Mouse (Mus musculus): Measurements from ENCODE around the gene Sox14. TPM values are rescaled to one million over a fixed set of nuclear protein-coding genes. Genes with fewer than 3 reads are reported as not detected.

Sox14 gene
- polyA plus RNA-seq, 1 experiment from 2014 or later = not detected

- WGBS = 87% methylated on average over 2 of the region's 2 CpGs
Observed at GRCm38 (mm10) chr9:99854486-99854885, 21.5 kb downstream of the Sox14 start.

GRCm38 (mm10) chr9:99853356-99853755, 22.6 kb downstream of the Sox14 start:
- no peaks in the 10 kb centered on the region for H3K36me3 ChIP-seq (ENCODE audit: control insufficient read depth, insufficient read depth, low read length)
- no peak overlapping the region for H3K4me3 ChIP-seq (ENCODE audit: low read length)
- H3K27ac ChIP-seq (ENCODE audit: low read length) = no peak overlapping the region
- H3K9me3 ChIP-seq (ENCODE audit: control insufficient read depth, low read length) = no peaks in the 10 kb centered on the region
- 56% methylated on average over 11 of the region's 11 CpGs for WGBS
- H3K4me1 ChIP-seq (ENCODE audit: control insufficient read depth, insufficient read depth, low read length) = no peaks in the 10 kb centered on the region
- H3K27me3 ChIP-seq (replicated peaks; ENCODE audit: control insufficient read depth, insufficient read depth, low read length) = no peaks in the 10 kb centered on the region
- ATAC-seq = no peak
- no peak overlapping the region for H3K9ac ChIP-seq (ENCODE audit: low read depth, low read length)
- no peak overlapping the region for H3K4me2 ChIP-seq (ENCODE audit: low read depth, low read length)

More at GRCm38 (mm10) chr9:99854486-99854885, 21.5 kb downstream of the Sox14 start:
- H3K4me1 ChIP-seq (ENCODE audit: control insufficient read depth, insufficient read depth, low read length) = no peaks in the 10 kb centered on the region
- no peaks in the 10 kb centered on the region for H3K9me3 ChIP-seq (ENCODE audit: control insufficient read depth, low read length)
- no peak overlapping the region for H3K4me3 ChIP-seq (ENCODE audit: low read length)
- H3K27ac ChIP-seq (ENCODE audit: low read length) = no peak overlapping the region
- H3K9ac ChIP-seq (ENCODE audit: low read depth, low read length) = no peak overlapping the region
- no peak for ATAC-seq
- no peaks in the 10 kb centered on the region for H3K36me3 ChIP-seq (ENCODE audit: control insufficient read depth, insufficient read depth, low read length)
- H3K4me2 ChIP-seq (ENCODE audit: low read depth, low read length) = no peak overlapping the region
- 0 out of 2 replicates have a peak, but pooled peaks cover under 1% of the 10 kb centered on the region for H3K27me3 ChIP-seq (replicated peaks; ENCODE audit: control insufficient read depth, insufficient read depth, low read length)

GRCm38 (mm10) chr9:99850354-99850753, 25.6 kb downstream of the Sox14 start:
- Histone ChIP-seq H3K36me3 (ENCODE audit: control insufficient read depth, insufficient read depth, low read length) (no peaks in the 10 kb centered on the region), H3K4me1 (ENCODE audit: control insufficient read depth, insufficient read depth, low read length) (no peaks in the 10 kb centered on the region), H3K9me3 (ENCODE audit: control insufficient read depth, low read length) (no peaks in the 10 kb centered on the region), H3K4me3 (ENCODE audit: low read length) (no peak overlapping the region), H3K9ac (ENCODE audit: low read depth, low read length) (no peak overlapping the region), H3K27ac (ENCODE audit: low read length) (no peak overlapping the region), H3K4me2 (ENCODE audit: low read depth, low read length) (no peak overlapping the region), H3K27me3 (replicated peaks; ENCODE audit: control insufficient read depth, insufficient read depth, low read length) (no peaks in the 10 kb centered on the region)
- 74% methylated on average over 7 of the region's 7 CpGs for WGBS
- ATAC-seq = no peak

- WGBS = 52% methylated on average over 8 of the region's 8 CpGs
- no peak overlapping the region for H3K4me3 ChIP-seq (ENCODE audit: low read length)
- H3K4me1 ChIP-seq (ENCODE audit: control insufficient read depth, insufficient read depth, low read length) = no peaks in the 10 kb centered on the region
- H3K27ac ChIP-seq (ENCODE audit: low read length) = no peak overlapping the region
- H3K9me3 ChIP-seq (ENCODE audit: control insufficient read depth, low read length) = no peaks in the 10 kb centered on the region
- no peaks in the 10 kb centered on the region for H3K36me3 ChIP-seq (ENCODE audit: control insufficient read depth, insufficient read depth, low read length)
- no peak overlapping the region for H3K4me2 ChIP-seq (ENCODE audit: low read depth, low read length)
- no peak overlapping the region for H3K9ac ChIP-seq (ENCODE audit: low read depth, low read length)
- no peak for ATAC-seq
- no peaks in the 10 kb centered on the region for H3K27me3 ChIP-seq (replicated peaks; ENCODE audit: control insufficient read depth, insufficient read depth, low read length)
Observed at GRCm38 (mm10) chr9:99848327-99848726, 27.6 kb downstream of the Sox14 start.

- H3K36me3 ChIP-seq (ENCODE audit: control insufficient read depth, insufficient read depth, low read length) = no peaks in the 10 kb centered on the region
- H3K4me3 ChIP-seq (ENCODE audit: low read length) = no peak overlapping the region
- WGBS = 1% methylated on average over 4 of the region's 4 CpGs
- no peaks in the 10 kb centered on the region for H3K4me1 ChIP-seq (ENCODE audit: control insufficient read depth, insufficient read depth, low read length)
- no peak for ATAC-seq
- no peak overlapping the region for H3K9ac ChIP-seq (ENCODE audit: low read depth, low read length)
- H3K9me3 ChIP-seq (ENCODE audit: control insufficient read depth, low read length) = no peaks in the 10 kb centered on the region
- no peak overlapping the region for H3K27ac ChIP-seq (ENCODE audit: low read length)
- H3K4me2 ChIP-seq (ENCODE audit: low read depth, low read length) = no peak overlapping the region
- no peaks in the 10 kb centered on the region for H3K27me3 ChIP-seq (replicated peaks; ENCODE audit: control insufficient read depth, insufficient read depth, low read length)
Observed at GRCm38 (mm10) chr9:99846820-99847219, 29.1 kb downstream of the Sox14 start.

GRCm38 (mm10) chr9:99839367-99839766, 36.6 kb downstream of the Sox14 start:
- Histone ChIP-seq H3K9ac (ENCODE audit: low read depth, low read length) (no peak overlapping the region), H3K4me1 (ENCODE audit: control insufficient read depth, insufficient read depth, low read length) (0 out of 2 replicates have a peak, but pooled peaks cover 3% of the 10 kb centered on the region), H3K4me2 (ENCODE audit: low read depth, low read length) (no peak overlapping the region), H3K27ac (ENCODE audit: low read length) (no peak overlapping the region), H3K9me3 (ENCODE audit: control insufficient read depth, low read length) (no peaks in the 10 kb centered on the region), H3K27me3 (replicated peaks; ENCODE audit: control insufficient read depth, insufficient read depth, low read length) (no peaks in the 10 kb centered on the region), H3K36me3 (ENCODE audit: control insufficient read depth, insufficient read depth, low read length) (no peaks in the 10 kb centered on the region), H3K4me3 (ENCODE audit: low read length) (no peak overlapping the region)
- WGBS = 90% methylated on average over 3 of the region's 3 CpGs
- no peak for ATAC-seq

GRCm38 (mm10) chr9:99838877-99839276, 37.1 kb downstream of the Sox14 start:
- Histone ChIP-seq H3K4me1 (ENCODE audit: control insufficient read depth, insufficient read depth, low read length) (0 out of 2 replicates have a peak, but pooled peaks cover 3% of the 10 kb centered on the region), H3K9me3 (ENCODE audit: control insufficient read depth, low read length) (no peaks in the 10 kb centered on the region), H3K27ac (ENCODE audit: low read length) (no peak overlapping the region), H3K36me3 (ENCODE audit: control insufficient read depth, insufficient read depth, low read length) (no peaks in the 10 kb centered on the region), H3K4me2 (ENCODE audit: low read depth, low read length) (no peak overlapping the region), H3K9ac (ENCODE audit: low read depth, low read length) (no peak overlapping the region), H3K27me3 (replicated peaks; ENCODE audit: control insufficient read depth, insufficient read depth, low read length) (no peaks in the 10 kb centered on the region), H3K4me3 (ENCODE audit: low read length) (no peak overlapping the region)
- no peak for ATAC-seq
- WGBS = 46% methylated on average over 7 of the region's 7 CpGs

- Histone ChIP-seq H3K9ac (ENCODE audit: low read depth, low read length) (no peak overlapping the region), H3K27me3 (replicated peaks; ENCODE audit: control insufficient read depth, insufficient read depth, low read length) (no peaks in the 10 kb centered on the region), H3K36me3 (ENCODE audit: control insufficient read depth, insufficient read depth, low read length) (no peaks in the 10 kb centered on the region), H3K4me1 (ENCODE audit: control insufficient read depth, insufficient read depth, low read length) (0 out of 2 replicates have a peak, but pooled peaks cover 3% of the 10 kb centered on the region), H3K27ac (ENCODE audit: low read length) (no peak overlapping the region), H3K4me2 (ENCODE audit: low read depth, low read length) (no peak overlapping the region), H3K9me3 (ENCODE audit: control insufficient read depth, low read length) (no peaks in the 10 kb centered on the region), H3K4me3 (ENCODE audit: low read length) (no peak overlapping the region)
- no peak for ATAC-seq
- 90% methylated on average over 12 of the region's 12 CpGs for WGBS
Observed at GRCm38 (mm10) chr9:99836707-99837106, 39.3 kb downstream of the Sox14 start.

- ATAC-seq = no peak
- H3K4me1 ChIP-seq (ENCODE audit: control insufficient read depth, insufficient read depth, low read length) = 0 out of 2 replicates have a peak, but pooled peaks cover 3% of the 10 kb centered on the region
- no peak overlapping the region for H3K4me2 ChIP-seq (ENCODE audit: low read depth, low read length)
- H3K9ac ChIP-seq (ENCODE audit: low read depth, low read length) = no peak overlapping the region
- no peak overlapping the region for H3K4me3 ChIP-seq (ENCODE audit: low read length)
- no peaks in the 10 kb centered on the region for H3K36me3 ChIP-seq (ENCODE audit: control insufficient read depth, insufficient read depth, low read length)
- WGBS = 69% methylated on average over 11 of the region's 11 CpGs
- H3K27me3 ChIP-seq (replicated peaks; ENCODE audit: control insufficient read depth, insufficient read depth, low read length) = no peaks in the 10 kb centered on the region
- no peak overlapping the region for H3K27ac ChIP-seq (ENCODE audit: low read length)
- H3K9me3 ChIP-seq (ENCODE audit: control insufficient read depth, low read length) = no peaks in the 10 kb centered on the region
Observed at GRCm38 (mm10) chr9:99835624-99836430, 40.1 kb downstream of the Sox14 start.
